8 mouse cellular contexts compared by ENCODE assay signal in the genomic region with DNA sequence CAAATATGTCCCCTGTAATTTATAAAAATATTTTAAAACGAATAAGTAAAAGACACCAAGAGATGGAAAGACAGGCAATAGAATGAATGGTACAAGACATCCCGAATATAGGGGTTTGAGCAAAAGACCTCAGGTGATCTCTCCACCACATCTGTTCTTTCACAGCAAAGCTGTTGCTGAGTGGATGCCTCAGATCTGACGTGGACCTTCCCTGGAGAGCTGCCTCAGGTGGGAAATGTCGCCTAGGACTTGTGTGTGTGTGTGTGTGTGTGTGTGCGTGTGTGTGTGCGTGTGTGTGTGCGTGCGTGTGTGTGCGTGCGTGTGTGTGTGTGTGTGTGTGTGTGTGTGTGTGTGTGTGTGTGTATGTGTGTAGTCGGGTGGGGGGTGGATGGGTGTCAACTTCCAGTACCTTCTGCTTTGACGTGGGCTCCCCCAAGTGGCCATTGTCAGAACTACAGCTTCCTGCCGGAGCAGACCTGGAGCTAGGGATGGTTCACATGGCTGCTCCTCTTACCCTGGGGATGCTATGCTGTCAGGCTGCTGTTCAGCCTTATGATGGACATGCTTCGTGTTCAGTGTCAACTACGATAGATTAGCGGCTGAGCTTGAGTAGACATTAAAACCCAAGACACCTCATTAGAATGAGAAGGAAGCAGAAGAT. TPM values are rescaled to one million over a fixed set of nuclear protein-coding genes. Genes with fewer than 3 reads are reported as not detected.
DNase-seq lines count a peak whose midpoint lies in the region; ATAC-seq lines count a peak whose summit lies in the region.

No protein-coding gene starts in this region.

- H3K36me3 ChIP-seq in forebrain, embryonic 13.5 days (ENCODE audit: poor library complexity, severe bottlenecking): no peaks in the 10 kb centered on the region
- no peaks in the 10 kb centered on the region for H3K36me3 ChIP-seq in hindbrain, embryonic 12.5 days
- H3K36me3 ChIP-seq in midbrain, embryonic 12.5 days: no peaks in the 10 kb centered on the region

- DNase-seq in Muller cell, postnatal 12 days (ENCODE audit: inconsistent ontology term): peak; percentile 39
- DNase-seq in c-Kit-positive CD71-positive TER-119-negative erythroid progenitor cells, embryonic 14.5 days (ENCODE audit: low read depth): peak; percentile 43
- peak; percentile 63 to 93 for DNase-seq in left cerebral cortex, adult 9 months (ENCODE audit: low spot score in 2 of 2)
- peak; percentile 36 for DNase-seq in skeletal muscle tissue, adult 2 months (ENCODE audit: low read depth, low spot score)

- H3K4me2 ChIP-seq in forebrain, embryonic 13.5 days: no peak overlapping the region
- no peak overlapping the region for H3K4me2 ChIP-seq in hindbrain, embryonic 12.5 days (replicated peaks)
- no peak overlapping the region for H3K4me2 ChIP-seq in midbrain, embryonic 12.5 days (replicated peaks)

- 28% methylated on average over 16 of the region's 16 CpGs for WGBS in forebrain, embryonic 13.5 days
- WGBS in hindbrain, embryonic 12.5 days: 28% methylated on average over 10 of the region's 16 CpGs
- WGBS in midbrain, embryonic 12.5 days: 28% methylated on average over 15 of the region's 16 CpGs

- no peaks in the 10 kb centered on the region for H3K9me3 ChIP-seq in forebrain, embryonic 13.5 days (replicated peaks)
- H3K9me3 ChIP-seq in hindbrain, embryonic 12.5 days (replicated peaks): no peaks in the 10 kb centered on the region
- H3K9me3 ChIP-seq in midbrain, embryonic 12.5 days: no peaks in the 10 kb centered on the region

- no peak overlapping the region for H3K4me3 ChIP-seq in forebrain, embryonic 13.5 days
- no peak overlapping the region for H3K4me3 ChIP-seq in hindbrain, embryonic 12.5 days
- H3K4me3 ChIP-seq in midbrain, embryonic 12.5 days: no peak overlapping the region

- peaks cover 32% of the 10 kb centered on the region for H3K27me3 ChIP-seq in forebrain, embryonic 13.5 days
- H3K27me3 ChIP-seq in hindbrain, embryonic 12.5 days: peaks cover 10% of the 10 kb centered on the region
- peaks cover 17% of the 10 kb centered on the region for H3K27me3 ChIP-seq in midbrain, embryonic 12.5 days

- peak; percentile 76 for ATAC-seq in forebrain, embryonic 13.5 days
- peak; percentile 50; the same call in 1 of the 2 replicates for ATAC-seq in hindbrain, embryonic 12.5 days (ENCODE audit: low FRiP score)
- ATAC-seq in midbrain, embryonic 12.5 days (ENCODE audit: low FRiP score, low read depth): peak; percentile 41; the same call in 1 of the 2 replicates
- ATAC-seq in activated CD4-positive, CD25-positive, alpha-beta regulatory T cell, adult 4 months: no peak

- no peak overlapping the region for H3K27ac ChIP-seq in forebrain, embryonic 13.5 days
- H3K27ac ChIP-seq in hindbrain, embryonic 12.5 days: no peak overlapping the region
- no peak overlapping the region for H3K27ac ChIP-seq in midbrain, embryonic 12.5 days (replicated peaks)

- no peaks in the 10 kb centered on the region for H3K4me1 ChIP-seq in forebrain, embryonic 13.5 days
- H3K4me1 ChIP-seq in hindbrain, embryonic 12.5 days: 0 out of 2 replicates have a peak, but pooled peaks cover 3% of the 10 kb centered on the region
- H3K4me1 ChIP-seq in midbrain, embryonic 12.5 days: no peaks in the 10 kb centered on the region

- no peak overlapping the region for H3K9ac ChIP-seq in forebrain, embryonic 13.5 days
- H3K9ac ChIP-seq in hindbrain, embryonic 12.5 days: no peak overlapping the region
- no peak overlapping the region for H3K9ac ChIP-seq in midbrain, embryonic 12.5 days (replicated peaks)

RNA-seq across cellular contexts. Expression of a gene that starts 31.7 kb away (rescaled TPM):
- polyA plus RNA-seq in forebrain, embryonic 13.5 days (2015; fragmentation: Nextera tagmentation; extraction: Ambion mirVana): 1.6 and 2.2 TPM in 2 replicates
- polyA plus RNA-seq in hindbrain, embryonic 12.5 days (2016; fragmentation: Nextera tagmentation; extraction: Ambion mirVana): 1.8 and 2.3 TPM in 2 replicates
- polyA plus RNA-seq in midbrain, embryonic 12.5 days (2016; fragmentation: Nextera tagmentation; extraction: Ambion mirVana): 1.5 and 1.7 TPM in 2 replicates
- polyA plus RNA-seq in activated CD4-positive, CD25-positive, alpha-beta regulatory T cell, adult 4 months (2017; shearing (Covaris generic)): under 1 TPM in 1 of 2 experiments, not detected in 1; 0.40 TPM

RNA-seq across cellular contexts. Expression of a gene that starts 49.5 kb away (rescaled TPM):
- polyA plus RNA-seq in forebrain, embryonic 13.5 days (2015; fragmentation: Nextera tagmentation; extraction: Ambion mirVana): 0.66 and 1.0 TPM in 2 replicates
- 0.33 and 0.43 TPM in 2 replicates for polyA plus RNA-seq in hindbrain, embryonic 12.5 days (2016; fragmentation: Nextera tagmentation; extraction: Ambion mirVana)
- 0.66 and 0.69 TPM in 2 replicates for polyA plus RNA-seq in midbrain, embryonic 12.5 days (2016; fragmentation: Nextera tagmentation; extraction: Ambion mirVana)
- polyA plus RNA-seq in activated CD4-positive, CD25-positive, alpha-beta regulatory T cell, adult 4 months (2017; shearing (Covaris generic)): under 1 TPM in 1 of 2 experiments, not detected in 1; 0.25 TPM
